Mouse (Mus musculus) A20 (cell line): ENCODE data around the gene Myl12a.

Experiments
- DNase-seq: peaks from one replicate; pipeline ENCODE4 v3.0.0-alpha.2; 2011; ENCODE audit warnings: low read depth, low spot score

Myl12a gene

DNA sequence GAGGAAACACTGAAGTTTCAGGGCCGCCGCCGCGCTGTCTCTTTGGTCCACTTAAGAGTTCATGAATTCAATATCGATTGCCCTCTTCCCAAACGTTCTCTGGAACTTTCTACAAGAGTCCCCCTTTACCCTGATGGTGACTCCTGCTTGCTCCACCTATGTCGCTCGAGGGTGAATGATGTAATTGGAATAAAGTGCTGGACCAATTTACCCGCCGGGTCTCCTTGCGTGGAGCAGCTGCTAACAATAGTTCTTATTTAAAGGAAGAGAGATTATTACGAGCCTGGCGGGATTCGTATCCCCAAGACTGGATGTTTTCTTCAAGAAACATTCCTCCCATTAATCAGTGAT, at the start of gene Myl12a:
Gene Myl12a (minus strand): TSS at position 135 of the 351 bp plus-strand sequence.
- DNase-seq = no peak

DNA sequence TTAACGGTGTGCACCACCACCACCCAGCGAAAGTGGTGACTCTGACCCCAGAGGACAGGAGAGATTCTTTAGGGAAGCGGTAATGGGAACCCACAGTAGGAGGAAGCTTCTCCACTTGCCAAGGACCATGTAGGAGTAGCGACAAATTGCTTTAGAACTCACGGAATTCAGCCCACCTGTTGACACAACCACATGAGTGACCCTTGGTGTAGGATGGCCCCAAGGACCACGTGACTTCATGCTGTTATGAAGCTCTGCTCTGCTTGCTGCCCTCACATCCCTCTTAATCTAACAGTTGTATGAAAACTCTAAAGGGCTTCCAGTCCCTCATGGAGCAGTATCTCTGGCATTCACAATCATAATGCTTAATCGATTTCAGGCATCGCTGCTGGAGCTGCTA, 46.6 kb upstream of the Myl12a start:
- DNase-seq = no peak

DNA sequence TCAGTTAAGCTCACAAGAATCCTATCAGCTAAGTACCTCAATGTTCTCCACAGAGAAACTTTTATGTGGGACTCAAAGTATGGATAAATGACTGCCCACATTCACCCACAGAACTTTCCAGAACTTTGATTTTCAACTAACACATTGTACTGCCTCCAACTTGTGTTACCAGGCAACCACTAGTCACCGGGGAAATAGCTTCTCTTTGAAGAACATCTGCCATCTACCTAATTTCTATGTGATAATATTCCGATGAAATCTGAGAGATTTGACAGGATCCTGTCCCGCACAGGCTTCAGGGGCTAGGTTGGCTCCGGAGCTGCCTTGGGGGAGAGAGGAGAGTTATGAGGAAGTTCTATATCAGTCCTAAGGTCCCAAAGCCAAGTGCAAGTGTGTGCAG, 44.2 kb upstream of the Myl12a start:
- no peak for DNase-seq

DNA sequence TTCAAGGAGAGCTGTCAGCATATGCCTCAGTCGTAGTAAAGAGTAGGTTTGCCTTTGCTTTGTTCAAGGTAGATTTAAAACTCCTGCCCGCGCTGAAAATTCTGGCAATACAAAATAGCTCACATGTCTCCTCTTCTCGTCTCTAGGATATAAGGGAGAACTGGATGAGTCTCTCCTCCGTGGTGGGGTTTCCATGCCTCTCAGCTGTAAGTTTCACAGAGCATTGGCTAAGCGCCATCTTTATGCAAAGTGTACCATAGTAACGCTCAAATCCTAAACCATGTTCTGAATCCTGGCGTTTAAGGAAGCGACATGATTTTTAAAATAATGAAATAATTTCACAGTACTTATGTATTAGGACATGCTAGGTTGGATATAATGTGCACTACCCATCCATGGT, 42.9 kb upstream of the Myl12a start:
- no peak for DNase-seq

DNA sequence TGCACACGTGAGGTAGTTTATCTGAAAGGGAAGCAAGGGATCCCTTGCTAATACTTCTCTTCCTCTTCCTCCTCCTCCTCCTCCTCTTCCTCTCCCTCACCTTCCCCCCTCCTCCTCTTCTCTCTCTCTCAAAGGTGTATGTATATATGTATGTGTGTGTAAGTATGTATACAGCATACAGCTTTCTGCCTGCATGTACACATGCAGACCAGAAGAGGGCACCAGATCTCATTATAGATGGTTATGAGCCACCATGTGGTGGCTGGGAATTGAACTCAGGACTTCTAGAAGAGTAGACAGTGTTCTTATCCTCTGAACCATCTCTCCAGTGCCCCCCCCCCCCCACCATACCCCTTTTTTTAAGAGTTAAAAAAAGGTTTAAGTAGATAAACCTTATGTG, 40.0 kb upstream of the Myl12a start:
- DNase-seq = peak; percentile 29

DNA sequence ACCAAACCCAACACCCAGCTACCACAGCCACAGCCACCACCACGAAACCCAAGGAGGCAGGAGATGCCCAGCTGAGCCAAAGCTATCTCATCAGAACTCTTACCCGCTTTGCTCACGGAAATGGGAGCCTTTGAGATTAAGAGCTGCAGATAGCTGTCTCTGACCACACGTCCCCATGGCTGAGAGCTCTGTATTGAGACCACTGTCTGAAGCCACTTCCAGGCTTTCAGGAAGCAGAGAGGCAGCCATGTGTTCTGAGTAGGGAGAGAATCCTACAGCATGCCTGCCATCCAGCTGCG, 37.9 kb upstream of the Myl12a start:
- DNase-seq = no peak

DNA sequence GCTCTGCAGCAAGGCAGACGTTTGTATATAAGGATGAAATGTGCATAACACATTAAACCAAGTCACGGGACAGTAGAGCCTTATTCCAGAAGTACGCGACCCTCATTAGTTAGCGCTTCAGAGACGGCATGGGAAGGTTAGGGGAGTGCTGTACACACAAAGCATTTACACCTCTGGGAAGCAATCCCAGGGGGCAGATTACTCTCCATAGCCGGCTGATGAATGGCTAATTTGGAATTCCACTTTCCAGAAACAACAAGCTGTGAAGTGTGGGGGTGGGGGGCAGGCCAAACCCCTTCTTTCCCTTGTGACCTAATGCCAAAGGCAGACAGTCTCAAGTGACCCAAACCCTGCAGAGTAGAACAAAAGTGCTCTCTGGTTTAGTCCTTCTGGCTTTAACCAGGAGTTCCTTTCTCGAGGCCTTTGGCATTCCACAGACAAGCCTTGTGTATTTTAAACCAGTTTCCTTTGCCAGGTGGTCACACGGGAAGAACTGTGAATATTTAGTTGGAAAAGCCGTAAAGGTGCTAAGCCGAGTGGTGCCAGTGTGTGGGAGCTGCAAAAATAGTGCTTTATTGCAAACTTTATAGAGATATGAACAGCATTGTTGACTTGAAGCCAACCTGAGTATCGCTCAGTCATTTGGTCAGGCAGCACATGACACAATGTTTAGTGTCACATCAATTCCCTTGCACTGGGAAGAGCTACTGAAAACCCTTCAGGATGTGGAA, 37.3 kb upstream of the Myl12a start:
- DNase-seq = no peak

DNA sequence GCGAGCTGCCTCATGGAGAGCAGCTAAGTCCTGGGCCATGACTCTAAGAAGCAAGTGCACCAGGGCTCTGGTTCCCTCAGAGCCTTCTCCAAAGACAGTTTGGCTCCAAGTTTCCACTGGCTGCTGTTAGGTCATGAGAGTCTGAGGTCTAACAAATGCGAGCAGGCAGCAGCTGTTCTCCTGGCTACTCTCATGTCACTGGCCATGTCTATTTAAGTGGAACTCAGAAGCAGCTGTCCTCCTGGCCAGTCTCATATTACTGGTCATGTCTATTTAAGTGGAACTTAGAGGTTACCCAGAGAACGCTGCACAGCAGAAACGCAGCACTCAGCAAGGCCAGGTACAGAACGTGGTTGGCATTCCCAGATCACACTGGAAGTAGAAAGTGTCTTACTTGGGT, 36.1 kb upstream of the Myl12a start:
- DNase-seq = no peak

DNA sequence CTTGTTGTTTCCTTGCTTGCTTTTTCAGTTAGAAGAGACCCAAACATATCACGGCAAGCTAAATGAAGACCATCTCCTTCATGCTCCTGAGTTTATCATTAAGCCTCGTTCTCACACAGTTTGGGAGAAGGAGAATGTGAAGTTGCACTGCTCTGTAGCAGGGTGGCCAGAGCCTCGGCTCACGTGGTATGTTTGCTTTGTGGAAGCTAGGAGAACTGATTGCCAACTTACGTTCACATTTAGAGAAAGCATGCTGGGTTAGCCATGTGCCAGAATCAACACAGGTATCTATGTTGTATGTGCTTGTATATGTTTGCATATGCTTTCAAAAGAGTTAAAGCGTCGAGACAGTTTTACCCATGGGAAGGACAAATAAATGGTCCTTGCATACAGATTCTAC, 34.5 kb upstream of the Myl12a start:
- no peak for DNase-seq

DNA sequence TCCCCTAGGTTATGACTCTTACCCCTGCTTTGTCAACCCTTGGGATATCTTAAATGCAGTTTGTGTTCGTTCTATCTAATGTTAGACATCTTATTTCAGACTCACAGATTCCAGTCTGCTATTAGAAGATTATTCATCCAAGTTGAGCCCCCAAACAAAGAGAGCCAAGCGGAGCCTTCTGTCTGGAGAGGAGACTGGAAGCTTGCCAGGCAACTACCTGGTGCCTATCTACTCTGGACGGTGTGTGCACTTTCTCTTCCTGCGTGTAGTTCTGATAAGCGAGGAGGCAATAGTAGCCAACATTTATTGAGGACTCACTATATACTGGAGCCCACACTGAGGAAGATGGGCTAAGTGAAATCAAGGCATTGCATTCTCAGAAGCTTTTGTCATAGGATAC, 31.8 kb upstream of the Myl12a start:
- no peak for DNase-seq

DNA sequence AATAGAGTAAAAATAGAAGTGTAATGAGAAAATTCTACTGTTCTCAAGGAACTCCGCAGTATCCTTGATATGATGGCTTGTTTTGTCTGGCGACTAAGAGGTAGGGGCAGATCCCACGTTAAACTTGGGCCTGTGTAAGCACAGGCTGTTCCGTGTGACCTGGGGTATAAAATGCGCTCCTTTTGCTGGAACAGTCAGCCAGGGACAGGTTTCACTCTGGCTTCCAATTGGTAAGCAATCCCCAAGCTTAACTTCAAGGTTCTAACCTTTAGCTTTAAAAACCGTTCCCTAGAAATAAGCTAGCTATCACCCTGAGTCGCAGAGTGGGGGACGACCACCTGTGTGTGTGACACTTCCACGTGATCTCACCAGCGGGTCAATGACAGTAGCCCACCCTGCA, 30.0 kb upstream of the Myl12a start:
- DNase-seq = no peak

DNA sequence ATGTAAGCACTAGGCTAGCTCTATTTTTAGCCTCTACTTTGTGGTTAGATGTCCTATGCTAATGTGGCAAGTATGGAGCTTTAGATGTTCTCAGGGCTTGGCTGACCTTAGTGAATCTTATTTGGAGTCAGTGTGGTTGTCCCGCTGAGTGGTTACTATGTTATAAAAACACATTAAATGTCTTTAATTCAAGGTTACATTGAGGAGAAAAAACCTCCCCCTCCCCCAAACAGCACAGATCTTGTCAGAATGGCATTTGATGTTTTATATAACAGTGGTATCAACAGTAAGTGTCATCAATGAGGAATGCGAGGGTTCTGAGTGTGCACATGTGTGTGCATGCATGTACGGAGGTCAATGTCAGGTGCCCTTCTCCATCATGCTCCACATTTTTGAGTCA, 24.5 kb upstream of the Myl12a start:
- DNase-seq = no peak

DNA sequence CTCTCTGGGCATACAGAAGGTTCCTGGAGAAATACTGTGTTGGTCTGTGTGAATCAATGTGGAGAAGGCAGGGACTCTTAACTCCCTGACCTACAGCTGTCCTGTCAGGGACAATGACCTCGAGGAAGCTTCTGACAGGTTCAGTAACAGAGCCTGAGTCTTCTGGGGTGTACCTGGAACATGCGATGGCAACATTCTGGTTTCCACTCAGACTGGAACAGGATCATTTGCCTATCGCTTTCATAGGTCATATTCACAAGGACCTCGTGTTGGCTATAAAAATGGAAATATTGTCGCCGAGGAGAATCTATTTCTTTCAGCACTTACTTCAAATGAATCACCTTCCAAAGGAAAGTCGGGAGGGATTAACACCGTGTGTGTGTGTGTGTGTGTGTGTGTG, 23.2 kb upstream of the Myl12a start:
- no peak for DNase-seq

DNA sequence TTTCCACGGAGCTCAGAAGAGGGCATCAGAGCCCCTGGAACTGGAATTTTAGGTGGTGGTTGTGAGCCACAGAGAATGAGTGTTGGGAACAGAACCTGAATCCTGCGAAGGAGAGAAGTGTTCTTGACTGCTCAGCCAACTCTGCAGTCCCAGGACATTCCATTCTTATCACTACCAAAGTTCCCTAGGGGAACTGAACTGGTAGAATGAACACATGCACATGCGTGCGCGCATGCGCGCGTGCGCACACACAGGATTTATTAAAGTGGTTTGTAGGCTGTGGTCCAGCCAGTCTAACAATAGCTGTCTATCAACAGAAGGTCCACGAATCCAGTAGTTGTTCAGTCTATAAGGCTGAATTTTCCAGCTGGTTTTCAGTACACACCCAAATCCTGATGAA, 21.4 kb upstream of the Myl12a start:
- no peak for DNase-seq

DNA sequence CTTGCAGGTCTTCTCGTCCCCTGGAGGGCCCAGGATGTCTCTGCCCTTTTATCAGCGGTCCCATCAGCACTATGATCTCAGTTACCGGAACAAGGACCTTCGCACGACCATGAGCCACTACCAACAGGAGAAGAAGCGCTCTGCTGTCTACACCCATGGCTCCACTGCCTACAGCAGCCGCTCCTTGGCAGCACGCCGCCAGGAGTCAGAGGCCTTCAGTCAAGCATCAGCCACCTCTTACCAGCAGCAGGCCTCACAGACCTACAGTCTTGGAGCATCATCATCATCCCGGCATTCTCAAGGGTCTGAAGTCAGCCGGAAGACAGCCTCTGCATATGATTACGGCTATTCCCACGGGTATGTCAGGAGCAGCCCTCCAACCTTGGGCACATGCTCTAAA, 20.2 kb upstream of the Myl12a start:
- no peak for DNase-seq

DNA sequence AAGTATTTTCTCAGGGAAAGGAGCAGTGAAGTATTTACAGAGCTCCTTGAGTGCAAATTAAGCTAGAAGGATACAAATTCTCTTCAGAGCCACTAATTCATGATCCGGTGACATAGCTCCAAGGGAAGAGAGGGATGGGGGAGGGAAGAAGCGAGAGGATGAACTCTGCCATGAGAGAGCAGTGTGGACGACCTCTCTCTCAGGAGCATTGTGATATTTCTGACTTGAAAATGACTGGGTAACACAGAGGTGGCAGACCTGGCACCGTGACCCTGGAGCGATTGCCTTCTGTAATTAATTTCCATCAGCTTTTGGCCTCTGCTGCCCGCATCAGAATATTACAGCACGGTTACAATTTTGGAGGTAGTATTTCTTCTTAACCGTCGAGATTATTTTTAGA, 17.2 kb upstream of the Myl12a start:
- DNase-seq = no peak

DNA sequence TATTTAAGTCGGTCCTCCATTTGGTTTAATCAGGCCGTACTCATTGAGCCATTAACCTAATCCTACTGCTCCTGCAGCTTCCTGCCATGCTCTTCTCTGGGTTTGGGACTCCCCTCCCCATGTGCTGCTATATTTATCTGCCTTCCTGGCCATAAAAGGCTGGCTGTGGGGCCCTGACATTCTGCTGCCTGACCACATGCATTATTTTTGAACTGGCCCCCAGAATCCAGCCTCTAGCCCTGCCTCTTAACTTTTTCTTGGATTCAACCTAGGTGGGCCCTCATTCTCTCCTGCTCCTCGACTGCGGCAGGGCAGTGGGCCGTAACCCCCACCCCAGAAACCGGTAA, 16.6 kb upstream of the Myl12a start:
- DNase-seq = no peak

DNA sequence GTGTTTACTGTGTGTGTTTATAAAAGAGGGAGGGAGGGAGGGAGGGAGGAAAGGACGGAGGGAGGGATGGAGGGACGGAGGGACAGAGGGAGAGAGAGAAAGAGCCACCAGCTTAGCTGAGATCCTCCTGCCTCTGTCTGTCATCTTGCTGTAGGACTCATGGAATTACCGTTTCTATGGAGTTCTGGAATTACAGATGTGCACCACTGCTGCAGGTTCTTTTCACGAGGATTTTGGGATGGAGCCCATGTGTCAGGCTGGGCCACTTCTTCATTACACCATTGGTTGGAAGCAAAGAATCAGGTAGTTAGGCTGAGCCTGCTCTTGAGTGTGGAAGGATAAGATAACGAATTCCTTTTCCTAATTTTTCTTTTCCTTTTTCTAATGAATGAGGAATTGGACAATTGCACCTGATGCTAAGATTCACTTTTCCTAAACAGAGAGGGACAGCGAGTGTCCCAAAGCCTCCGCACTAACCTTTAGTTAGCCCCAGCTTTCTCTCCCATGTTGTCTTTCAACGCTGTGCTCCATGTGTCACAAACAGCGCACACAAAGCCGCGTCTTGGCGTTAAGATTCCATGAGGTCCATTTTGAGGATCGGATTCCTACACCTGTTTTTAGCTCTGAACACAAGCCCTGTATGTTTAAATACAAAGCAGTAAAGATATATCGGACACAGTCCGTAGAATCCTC, 16.1 kb upstream of the Myl12a start:
- DNase-seq = no peak

DNA sequence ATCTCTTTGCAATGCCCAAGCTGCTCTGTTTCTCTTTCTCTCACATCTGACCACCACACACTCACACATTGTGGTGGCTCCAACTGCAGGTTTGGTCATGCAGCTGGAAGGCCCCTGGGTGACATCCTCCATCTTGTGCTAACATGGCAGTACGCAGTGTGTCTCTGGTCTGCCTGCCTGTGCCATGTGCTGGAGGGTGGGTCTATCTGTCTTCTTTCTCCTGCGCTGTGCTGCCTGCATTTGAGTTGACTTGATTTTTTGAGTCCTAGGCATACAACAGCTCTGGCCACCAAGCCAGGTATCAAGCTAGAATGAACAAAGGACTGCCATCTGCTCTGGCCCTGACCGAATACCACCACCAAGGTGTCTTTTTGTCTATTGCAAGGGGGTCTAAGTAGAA, 15.5 kb upstream of the Myl12a start:
- DNase-seq = no peak

DNA sequence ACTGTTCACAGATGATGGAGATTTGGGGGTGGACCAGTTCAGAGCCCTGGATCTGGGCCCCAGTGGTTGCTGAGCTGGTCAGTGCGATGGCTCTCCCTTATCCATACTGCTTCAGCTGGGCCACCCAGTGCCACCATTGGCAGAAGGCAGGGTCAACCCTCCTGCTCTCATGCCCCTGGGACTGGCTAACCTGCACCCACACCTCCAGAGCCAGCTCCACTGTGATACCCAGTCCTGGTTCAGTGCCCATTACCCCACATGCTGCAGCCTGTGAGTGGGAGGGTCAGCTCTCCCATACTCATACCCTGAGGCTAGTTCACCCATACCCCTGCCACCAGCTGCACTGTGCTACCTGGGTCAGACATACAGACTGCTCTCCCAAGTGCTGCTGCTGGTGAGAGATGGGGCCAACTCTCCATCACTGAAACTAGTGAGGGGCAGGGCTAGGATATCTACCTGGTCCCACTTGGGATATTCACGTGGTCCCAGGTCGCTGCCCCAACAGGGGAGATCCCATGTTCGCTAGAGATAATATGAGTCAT, 14.8 kb upstream of the Myl12a start:
- no peak for DNase-seq

DNA sequence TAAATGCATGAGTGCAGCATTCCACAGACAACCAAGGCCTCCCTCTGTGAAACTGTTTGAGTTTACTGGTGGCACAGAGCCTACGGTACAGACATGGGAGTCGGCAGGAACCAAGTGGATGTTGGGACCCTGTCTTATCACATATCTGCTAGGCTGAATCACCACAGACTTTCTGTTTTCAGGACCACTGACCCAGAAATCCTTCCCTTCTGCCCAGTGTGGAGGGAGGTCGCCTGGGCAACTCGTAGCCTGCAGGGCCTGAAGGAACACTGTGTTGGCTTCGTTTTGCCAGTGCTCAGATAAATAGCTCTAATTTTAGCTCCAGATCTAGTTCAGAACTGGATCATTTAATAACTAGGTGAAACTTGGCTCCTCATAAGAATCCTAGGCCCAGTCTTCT, 12.2 kb upstream of the Myl12a start:
- DNase-seq = no peak

DNA sequence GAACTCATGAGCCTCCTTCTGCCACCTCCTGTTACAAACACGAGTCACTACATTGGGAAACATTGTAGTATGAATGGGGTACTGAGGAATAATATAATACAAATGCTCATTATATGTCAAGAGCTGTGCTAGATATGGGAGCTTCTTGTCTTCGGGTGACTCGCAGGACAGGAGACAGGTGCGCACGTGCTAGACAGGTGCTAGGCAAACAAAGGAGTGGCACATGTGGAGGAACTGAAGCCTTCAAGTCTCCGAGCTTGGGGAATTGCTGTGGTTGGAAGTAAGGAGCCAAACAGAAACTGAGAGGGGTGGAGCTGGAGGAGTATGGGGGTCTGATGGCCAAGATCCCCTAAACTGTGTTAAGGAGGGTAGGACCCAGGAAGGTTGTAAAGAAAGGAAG, 10.4 kb upstream of the Myl12a start:
- DNase-seq = no peak

DNA sequence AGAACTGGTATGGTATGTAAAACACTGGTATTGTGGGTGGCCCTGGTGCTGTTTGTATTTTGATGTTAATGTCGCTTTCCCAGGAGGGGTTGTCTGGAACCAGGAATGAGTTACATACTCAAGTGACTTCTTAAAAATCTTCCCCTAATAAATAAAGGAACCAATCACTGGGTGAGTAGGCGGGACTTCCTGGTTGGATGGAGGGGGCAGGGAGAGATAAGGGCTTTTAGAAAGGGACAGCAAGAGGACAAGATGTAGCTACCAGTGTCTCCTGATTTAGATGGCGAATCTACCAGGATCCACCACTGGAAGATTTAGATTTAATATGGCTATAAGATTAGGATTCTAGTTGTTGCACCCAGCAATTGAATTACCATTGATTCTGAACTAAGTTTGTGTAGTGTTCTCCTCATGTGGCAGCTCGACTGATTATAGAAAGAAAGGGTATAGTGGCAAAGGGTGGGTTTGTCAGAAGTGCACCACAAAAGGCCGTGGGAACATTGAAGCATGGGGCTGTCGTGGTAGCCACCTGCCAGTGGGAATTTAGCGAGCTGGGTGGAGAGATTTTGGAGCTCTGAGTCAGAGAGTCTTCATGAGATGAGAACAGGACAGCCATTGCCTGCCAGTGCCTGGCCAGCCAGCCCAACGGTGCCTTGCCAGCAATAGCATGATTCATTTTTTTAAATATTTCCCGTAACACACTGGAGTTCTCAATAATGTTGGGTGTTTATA, 9.4 kb upstream of the Myl12a start:
- DNase-seq = no peak
